Mouse (Mus musculus) small intestine, adult 2 months (tissue): ENCODE data around the gene Mtus2. TPM values are rescaled to one million over a fixed set of nuclear protein-coding genes. Genes with fewer than 3 reads are reported as not detected.

Experiments used
- H3K27ac ChIP-seq: fragments of 200-500 bp; 2 replicates; pipeline ENCODE4 v1.5.1; 2012; ENCODE audit warnings: low read depth, low read length, control low read depth, inconsistent platforms; ENCODE audit not compliant: insufficient read depth
- H3K27me3 ChIP-seq: fragments of 200-500 bp; 2 replicates; pipeline ENCODE4 v1.6.1; 2012; ENCODE audit warnings: mild to moderate bottlenecking, moderate library complexity, low read length, inconsistent platforms; ENCODE audit not compliant: control insufficient read depth, insufficient read depth
- H3K36me3 ChIP-seq: fragments of 200-500 bp; 2 replicates; pipeline ENCODE4 v1.6.1; 2012; ENCODE audit warnings: mild to moderate bottlenecking, low read length, control low read depth, inconsistent platforms; ENCODE audit not compliant: control insufficient read depth, insufficient read depth
- H3K4me1 ChIP-seq: fragments of 200-500 bp; 2 replicates; pipeline ENCODE4 v1.6.1; 2012; ENCODE audit warnings: low read length, inconsistent platforms, mixed read lengths; ENCODE audit not compliant: control insufficient read depth, insufficient read depth, insufficient read length
- H3K4me3 ChIP-seq: fragments of 200-500 bp; 2 replicates; pipeline ENCODE4 v1.5.1; 2012; ENCODE audit warnings: low read depth, mild to moderate bottlenecking, control low read depth, inconsistent platforms, low read length, moderate library complexity
- CTCF ChIP-seq: fragments of 200-500 bp; IDR thresholded peaks from 2 replicates; pipeline ENCODE4 v1.5.1; 2012; ENCODE audit warnings: low read depth, mild to moderate bottlenecking, control low read depth, inconsistent platforms, low read length, moderate library complexity, mixed read lengths; ENCODE audit not compliant: insufficient replicate concordance, insufficient read length; ENCODE audit errors: extremely low read depth
- POLR2A ChIP-seq: fragments of 200-500 bp; IDR thresholded peaks from 2 replicates; pipeline ENCODE4 v1.6.1; 2012; ENCODE audit warnings: low read depth, mild to moderate bottlenecking, control low read depth, inconsistent platforms, low read length, moderate library complexity
- WGBS: fragments of 180-500 bp; shearing (Covaris S2); methylation state at CpG from one replicate; pipeline ENCODE4 v1.1.7; 2018; 5-methylcytosine and 5-hydroxymethylcytosine counted together
- polyA plus RNA-seq: library from polyadenylated mRNA; depleted of rRNA; stranded (reverse); fragments of >200 nt; gene quantifications from 2 replicates; pipeline ENCODE4 v1.2.3, GENCODE M21; 2012

Gene Mtus2
- polyA plus RNA-seq, 1 experiment, result 1.8 TPM

- WGBS, result 74% methylated on average over 9 of the region's 9 CpGs
- H3K27me3 ChIP-seq, result no peaks in the 10 kb centered on the region
- no peak for TF ChIP-seq CTCF
- no peak for TF ChIP-seq POLR2A
Observed at GRCm38 (mm10) chr5:148108314-148108713, 151.2 kb downstream of the Mtus2 start.

GRCm38 (mm10) chr5:148115207-148115817, 158.2 kb downstream of the Mtus2 start:
- no peak overlapping the region for H3K4me3 ChIP-seq
- no peaks in the 10 kb centered on the region for H3K27me3 ChIP-seq
- no peaks in the 10 kb centered on the region for H3K4me1 ChIP-seq
- WGBS, result 78% methylated on average over 15 of the region's 15 CpGs
- TF ChIP-seq POLR2A, result no peak
- TF ChIP-seq CTCF, result no peak
- H3K36me3 ChIP-seq, result no peaks in the 10 kb centered on the region
- no peak overlapping the region for H3K27ac ChIP-seq

More at GRCm38 (mm10) chr5:148108314-148108713, 151.2 kb downstream of the Mtus2 start:
- Histone ChIP-seq H3K4me1 (no peaks in the 10 kb centered on the region), H3K27ac (no peak overlapping the region), H3K36me3 (no peaks in the 10 kb centered on the region), H3K4me3 (no peak overlapping the region)

- no peaks in the 10 kb centered on the region for H3K36me3 ChIP-seq
- no peaks in the 10 kb centered on the region for H3K4me1 ChIP-seq
- no peak for TF ChIP-seq POLR2A
- TF ChIP-seq CTCF, result no peak
- 83% methylated on average over 12 of the region's 12 CpGs for WGBS
- H3K27ac ChIP-seq, result no peak overlapping the region
- H3K27me3 ChIP-seq, result no peaks in the 10 kb centered on the region
- H3K4me3 ChIP-seq, result no peak overlapping the region
Observed at GRCm38 (mm10) chr5:148124354-148124753, 167.2 kb downstream of the Mtus2 start.

GRCm38 (mm10) chr5:148130691-148131457, 173.8 kb downstream of the Mtus2 start:
- H3K4me3 ChIP-seq, result no peak overlapping the region
- 0 out of 2 replicates have a peak overlapping the region, but pooled peaks have one; percentile 30 for H3K27ac ChIP-seq
- 59% methylated on average over 8 of the region's 8 CpGs for WGBS
- H3K36me3 ChIP-seq, result no peaks in the 10 kb centered on the region
- no peak for TF ChIP-seq CTCF
- no peak for TF ChIP-seq POLR2A
- no peaks in the 10 kb centered on the region for H3K27me3 ChIP-seq
- no peaks in the 10 kb centered on the region for H3K4me1 ChIP-seq

GRCm38 (mm10) chr5:148131458-148132131, 174.5 kb downstream of the Mtus2 start:
- Histone ChIP-seq H3K27me3 (no peaks in the 10 kb centered on the region), H3K27ac (peak overlapping the region; percentile 30; the same call in 1 of the 2 replicates), H3K36me3 (no peaks in the 10 kb centered on the region), H3K4me3 (no peak overlapping the region), H3K4me1 (no peaks in the 10 kb centered on the region)
- WGBS, result 67% methylated on average over 10 of the region's 10 CpGs
- TF ChIP-seq POLR2A (no peak), CTCF (no peak)

- TF ChIP-seq CTCF, result no peak
- TF ChIP-seq POLR2A, result no peak
- no peak overlapping the region for H3K4me3 ChIP-seq
- H3K4me1 ChIP-seq, result no peaks in the 10 kb centered on the region
- 76% methylated on average over 9 of the region's 9 CpGs for WGBS
- H3K36me3 ChIP-seq, result no peaks in the 10 kb centered on the region
- H3K27ac ChIP-seq, result no peak overlapping the region
- no peaks in the 10 kb centered on the region for H3K27me3 ChIP-seq
Observed at GRCm38 (mm10) chr5:148133448-148134060, 176.4 kb downstream of the Mtus2 start.
